Mouse (Mus musculus) embryonic fibroblast, embryonic 13.5 days (primary cell): ENCODE results near the gene 2010003K11Rik.

ENCODE experiments used
- CTCF ChIP-seq: IDR thresholded peaks from 2 replicates; pipeline ENCODE4 v1.5.1; 2011; ENCODE audit warnings: mild to moderate bottlenecking, control low read depth, low read length, moderate library complexity, borderline replicate concordance; ENCODE audit not compliant: insufficient read depth
- POLR2A ChIP-seq: IDR thresholded peaks from 2 replicates; pipeline ENCODE4 v1.6.1; 2011; ENCODE audit warnings: low read depth, mild to moderate bottlenecking, control low read depth, low read length, moderate library complexity

GRCm38 (mm10) chr19:4521426-4522050 lies 23.2 kb upstream of the 2010003K11Rik start:
- no peak for TF ChIP-seq POLR2A
- TF ChIP-seq CTCF = no peak
